Mouse (Mus musculus) T-helper 2 cell (primary cell): ENCODE measurements around the gene Pip5k1a.

Experiments used
- in situ Hi-C: fragments of 300-600 bp; cut with MboI, MseI; formaldehyde crosslinking; loops from one replicate; pipeline ENCODE4 v1.15.1; 2025; ENCODE audit warnings: high pct_unique_total_duplicates

Gene Pip5k1a

GRCm38 (mm10) chr3:95106338-95107117 is at the start of gene Pip5k1a:
Gene Pip5k1a (minus strand): TSS chr3:95106930.
- in situ Hi-C loops = no loop called here

GRCm38 (mm10) chr3:95153874-95154273 is 47.1 kb upstream of the Pip5k1a start:
- in situ Hi-C loops = no loop called here

- in situ Hi-C loops = loop anchor here (10.0 kb wide), 1 partner anchor 117 kb away; no protein-coding TSS in a partner anchor
Observed at GRCm38 (mm10) chr3:95147924-95148323, 41.2 kb upstream of the Pip5k1a start.

GRCm38 (mm10) chr3:95142617-95143011 is 35.9 kb upstream of the Pip5k1a start:
- in situ Hi-C loops = loop anchor here (10.0 kb wide), 1 partner anchor 122 kb away; no protein-coding TSS in a partner anchor

GRCm38 (mm10) chr3:95141952-95142616 is 35.4 kb upstream of the Pip5k1a start, which contains the start of gene Tnfaip8l2:
Gene Tnfaip8l2 (minus strand): TSS chr3:95142360.
- in situ Hi-C loops = loop anchor here (10.0 kb wide), 1 partner anchor 123 kb away; no protein-coding TSS in a partner anchor

- in situ Hi-C loops = loop anchor here (10.0 kb wide), 1 partner anchor 123 kb away; no protein-coding TSS in a partner anchor
Observed at GRCm38 (mm10) chr3:95141474-95141873, 34.7 kb upstream of the Pip5k1a start.

GRCm38 (mm10) chr3:95140795-95141194 is 34.1 kb upstream of the Pip5k1a start:
- in situ Hi-C loops = loop anchor here (10.0 kb wide), 1 partner anchor 124 kb away; no protein-coding TSS in a partner anchor

- in situ Hi-C loops = loop anchor here (10.0 kb wide), 1 partner anchor 125 kb away; no protein-coding TSS in a partner anchor
Observed at GRCm38 (mm10) chr3:95140289-95140595, 33.5 kb upstream of the Pip5k1a start.

GRCm38 (mm10) chr3:95139586-95140288 is 33.0 kb upstream of the Pip5k1a start:
- in situ Hi-C loops = loop anchor here (5.0 to 10.0 kb wide), 3 partner anchors 125 to 1212 kb away; partner anchors contain the start of gene Rprd2

- in situ Hi-C loops = loop anchor here (5.0 to 10.0 kb wide), 2 partner anchors 678 to 1209 kb away; partner anchors contain the start of gene Rprd2
Observed at GRCm38 (mm10) chr3:95136336-95136735, 29.6 kb upstream of the Pip5k1a start.

- in situ Hi-C loops = loop anchor here (5.0 to 10.0 kb wide), 2 partner anchors 679 to 1208 kb away; partner anchors contain the start of gene Rprd2
Observed at GRCm38 (mm10) chr3:95135433-95136052, 28.8 kb upstream of the Pip5k1a start.

GRCm38 (mm10) chr3:95135023-95135422 is 28.3 kb upstream of the Pip5k1a start:
- in situ Hi-C loops = loop anchor here (5.0 to 10.0 kb wide), 2 partner anchors 680 to 1208 kb away; partner anchors contain the start of gene Rprd2

- in situ Hi-C loops = loop anchor here (10.0 kb wide), 1 partner anchor 681 kb away; the partner anchor contains the start of gene Rprd2
Observed at GRCm38 (mm10) chr3:95134133-95134532, 27.4 kb upstream of the Pip5k1a start.

- in situ Hi-C loops = loop anchor here (10.0 kb wide), 1 partner anchor 681 kb away; the partner anchor contains the start of gene Rprd2
Observed at GRCm38 (mm10) chr3:95133680-95134101, 27.0 kb upstream of the Pip5k1a start, which contains the start of the genes Scnm1 and Lysmd1. Gene Scnm1 (minus strand): TSS chr3:95134011. Gene Lysmd1 (plus strand): TSS chr3:95134088.

- in situ Hi-C loops = loop anchor here (10.0 kb wide), 1 partner anchor 682 kb away; the partner anchor contains the start of gene Rprd2
Observed at GRCm38 (mm10) chr3:95133176-95133575, 26.4 kb upstream of the Pip5k1a start.

GRCm38 (mm10) chr3:95132389-95132788 is 25.7 kb upstream of the Pip5k1a start:
- in situ Hi-C loops = loop anchor here (10.0 kb wide), 1 partner anchor 682 kb away; the partner anchor contains the start of gene Rprd2

GRCm38 (mm10) chr3:95130081-95130480 is 23.4 kb upstream of the Pip5k1a start:
- in situ Hi-C loops = loop anchor here (10.0 kb wide), 1 partner anchor 685 kb away; the partner anchor contains the start of gene Rprd2

- in situ Hi-C loops = no loop called here
Observed at GRCm38 (mm10) chr3:95129226-95129651, 22.5 kb upstream of the Pip5k1a start.

GRCm38 (mm10) chr3:95124972-95125371 is 18.2 kb upstream of the Pip5k1a start:
- in situ Hi-C loops = no loop called here

GRCm38 (mm10) chr3:95124246-95124645 is 17.5 kb upstream of the Pip5k1a start, which contains the start of gene Tmod4:
Gene Tmod4 (plus strand): TSS chr3:95124476.
- in situ Hi-C loops = no loop called here
